Mouse (Mus musculus) forebrain, postnatal 0 days (tissue): ENCODE data around the gene Gm20671. TPM values are rescaled to one million over a fixed set of nuclear protein-coding genes. Genes with fewer than 3 reads are reported as not detected.
"Not testable (repeated sequence)": the region's sequence is repeated elsewhere in the genome, so short reads cannot be mapped to it uniquely, and the experiment has no call there.

Experiments used
- ATAC-seq: fragments of 200-750 bp; cut with Nextera tagmentation; 2 replicates; pipeline ENCODE4 v1.8.0; 2017; ENCODE audit warnings: mild to moderate bottlenecking, moderate library complexity
- DNase-seq: peaks from one replicate; pipeline ENCODE4 v3.0.0-alpha.2; 2015
- H3K27ac ChIP-seq: fragments of 300-500 bp; sonication (generic); 2 replicates; pipeline ENCODE4 v1.5.1; 2014; ENCODE audit warnings: low read depth, mild to moderate bottlenecking, antibody characterized with exemption, low read length, moderate library complexity, mixed read lengths
- H3K27me3 ChIP-seq: fragments of 300-500 bp; sonication (generic); 2 replicates; pipeline ENCODE4 v1.6.1; 2014; ENCODE audit warnings: mild to moderate bottlenecking, low read length, mixed read lengths; ENCODE audit not compliant: insufficient read depth
- H3K36me3 ChIP-seq: fragments of 300-500 bp; sonication (generic); 2 replicates; pipeline ENCODE4 v1.6.1; 2014; ENCODE audit warnings: mild to moderate bottlenecking, moderate library complexity; ENCODE audit not compliant: insufficient read depth
- H3K4me1 ChIP-seq: fragments of 300-500 bp; sonication (generic); 2 replicates; pipeline ENCODE4 v1.6.1; 2014; ENCODE audit warnings: antibody characterized with exemption; ENCODE audit not compliant: insufficient read depth
- H3K4me2 ChIP-seq: fragments of 300-500 bp; sonication (generic); 2 replicates; pipeline ENCODE4 v1.6.1; 2014; ENCODE audit warnings: low read depth, mild to moderate bottlenecking, moderate library complexity
- H3K4me3 ChIP-seq: fragments of 300-500 bp; sonication (generic); 2 replicates; pipeline ENCODE4 v1.5.1; 2014; ENCODE audit warnings: low read depth, low read length, mixed read lengths
- H3K9ac ChIP-seq: fragments of 300-500 bp; sonication (generic); 2 replicates; pipeline ENCODE4 v1.6.1; 2014; ENCODE audit warnings: mild to moderate bottlenecking
- H3K9me3 ChIP-seq: fragments of 300-500 bp; sonication (generic); 2 replicates; pipeline ENCODE4 v1.6.1; 2016; ENCODE audit warnings: low read length
- CTCF ChIP-seq: sonication (generic); IDR thresholded peaks from 2 replicates; pipeline ENCODE4 v1.5.1; 2016; ENCODE audit warnings: antibody characterized with exemption, control low read depth, low read depth
- WGBS: fragments of 180-500 bp; shearing (Covaris S2); extraction: QIAGEN DNeasy Blood & Tissue Kit; methylation state at CpG from one replicate; pipeline ENCODE4 v1.1.7; 2014; 5-methylcytosine and 5-hydroxymethylcytosine counted together
- polyA plus RNA-seq: library from polyadenylated mRNA; unstranded; fragments of >200 nt; fragmentation: Nextera tagmentation; extraction: Ambion mirVana; gene quantifications from 2 replicates; pipeline ENCODE4 v1.2.1, GENCODE M21; 2015
- total RNA-seq: library from RNA; depleted of rRNA; stranded (reverse); fragments of >200 nt; gene quantifications from 2 replicates; pipeline ENCODE4 v1.2.3, GENCODE M21; 2014

The Gm20671 gene
- total and polyA plus RNA-seq, 2 experiments from 2014 or later, result 3.0 TPM; not detected in 1

- 85% methylated on average over 6 of the region's 6 CpGs for WGBS
- Histone ChIP-seq H3K27ac (no peak overlapping the region), H3K27me3 (no peaks in the 10 kb centered on the region), H3K4me2 (no peak overlapping the region), H3K9me3 (0 out of 2 replicates have a peak, but pooled peaks cover 4% of the 10 kb centered on the region), H3K9ac (no peak overlapping the region), H3K4me3 (no peak overlapping the region), H3K36me3 (peaks cover 20% of the 10 kb centered on the region), H3K4me1 (no peaks in the 10 kb centered on the region)
- DNase-seq (no peak), ATAC-seq (no peak)
- TF ChIP-seq CTCF, result no peak
These were observed 91.1 kb downstream of the Gm20671 start for GRCm38 (mm10) chr5:32735779-32736178.

- H3K27ac ChIP-seq, H3K4me1 ChIP-seq, H3K9me3 ChIP-seq, H3K4me2 ChIP-seq, DNase-seq, H3K4me3 ChIP-seq, ATAC-seq, H3K27me3 ChIP-seq, H3K9ac ChIP-seq: not testable (repeated sequence)
- 93% methylated on average over 6 of the region's 6 CpGs for WGBS
- peaks cover 20% of the 10 kb centered on the region for H3K36me3 ChIP-seq
These were observed 93.0 kb downstream of the Gm20671 start for GRCm38 (mm10) chr5:32733892-32734291.

DNA sequence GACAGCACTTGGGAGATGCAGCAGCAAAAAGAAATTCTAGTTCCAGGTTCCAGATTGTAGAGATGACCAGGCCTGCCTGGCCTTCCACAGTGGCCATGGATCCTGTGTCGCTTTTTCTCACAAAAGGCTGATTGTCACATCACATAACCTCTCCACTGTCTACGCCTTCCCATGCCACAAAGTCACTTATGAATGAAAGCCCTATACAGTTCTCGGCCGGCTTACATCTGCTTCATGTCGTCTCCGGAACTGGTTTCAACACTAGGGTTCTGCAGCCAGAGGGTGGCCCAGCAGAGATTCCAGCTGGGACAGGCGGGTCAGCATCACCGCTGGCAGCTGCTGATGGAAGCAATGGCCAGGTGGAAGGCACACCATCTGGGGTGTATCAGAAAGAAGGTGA is 98.1 kb downstream of the Gm20671 start:
- no peak for ATAC-seq
- Histone ChIP-seq H3K4me3 (no peak overlapping the region), H3K4me1 (no peaks in the 10 kb centered on the region), H3K9ac (no peak overlapping the region), H3K27ac (no peak overlapping the region), H3K4me2 (no peak overlapping the region), H3K27me3 (no peaks in the 10 kb centered on the region), H3K9me3 (0 out of 2 replicates have a peak, but pooled peaks cover 2% of the 10 kb centered on the region), H3K36me3 (peaks cover 4% of the 10 kb centered on the region; the same call in 1 of the 2 replicates)
- DNase-seq, result no peak
- WGBS, result 95% methylated on average over 8 of the region's 8 CpGs
- TF ChIP-seq CTCF, result no peak

DNA sequence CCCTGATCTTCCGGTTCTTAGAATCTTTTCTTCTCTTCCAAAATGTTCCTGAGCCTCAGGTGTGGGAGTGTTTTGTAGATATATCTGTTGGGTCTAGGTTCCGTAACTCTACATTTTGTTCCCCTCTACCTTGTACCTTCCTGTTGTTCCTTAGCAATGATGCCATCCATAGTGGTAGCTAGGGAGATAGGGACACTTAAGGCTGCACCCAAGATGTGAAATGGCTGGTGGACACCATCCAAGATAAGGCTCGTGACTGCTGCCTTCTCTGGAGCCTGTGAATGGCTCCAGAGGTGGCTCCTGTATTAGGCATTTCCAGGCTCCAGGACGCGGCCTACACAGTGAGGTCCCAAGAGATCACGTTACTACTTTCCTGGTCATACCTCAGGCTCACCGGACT is 98.6 kb downstream of the Gm20671 start:
- no peaks in the 10 kb centered on the region for H3K27me3 ChIP-seq
- no peak for ATAC-seq
- no peak for DNase-seq
- no peak for TF ChIP-seq CTCF
- no peaks in the 10 kb centered on the region for H3K9me3 ChIP-seq
- H3K4me2 ChIP-seq, result no peak overlapping the region
- no peak overlapping the region for H3K27ac ChIP-seq
- no peak overlapping the region for H3K9ac ChIP-seq
- 92% methylated on average over 7 of the region's 7 CpGs for WGBS
- H3K4me1 ChIP-seq, result no peaks in the 10 kb centered on the region
- H3K36me3 ChIP-seq, result no peaks in the 10 kb centered on the region
- H3K4me3 ChIP-seq, result no peak overlapping the region

DNA sequence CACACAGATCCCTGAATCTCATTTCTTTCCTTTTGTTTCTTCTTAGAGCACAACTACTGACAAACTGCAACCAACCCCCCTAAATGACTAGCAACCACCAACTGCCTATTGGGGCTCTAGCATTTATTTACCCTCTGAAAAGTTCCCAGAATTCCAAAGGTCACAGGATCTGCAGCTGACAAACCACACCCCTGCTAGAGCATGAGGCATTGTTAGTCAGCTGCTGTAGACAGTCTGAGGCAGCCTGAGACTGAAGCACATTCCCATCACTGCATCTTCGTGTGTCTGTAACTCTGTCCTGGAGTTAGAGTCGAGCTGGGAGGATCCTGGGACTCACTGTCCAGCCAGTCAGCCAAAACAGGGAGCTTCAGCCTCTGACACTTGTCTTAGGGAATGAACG is 101.5 kb downstream of the Gm20671 start:
- DNase-seq, H3K9ac ChIP-seq, H3K4me2 ChIP-seq, H3K27ac ChIP-seq, H3K4me3 ChIP-seq, H3K4me1 ChIP-seq, H3K27me3 ChIP-seq, H3K9me3 ChIP-seq, H3K36me3 ChIP-seq, ATAC-seq: not testable (repeated sequence)
- WGBS, result 79% methylated on average over 3 of the region's 3 CpGs

- no peak for ATAC-seq
- Histone ChIP-seq H3K9ac (no peak overlapping the region), H3K27me3 (no peaks in the 10 kb centered on the region), H3K27ac (no peak overlapping the region), H3K4me3 (no peak overlapping the region), H3K9me3 (no peaks in the 10 kb centered on the region), H3K4me1 (no peaks in the 10 kb centered on the region), H3K36me3 (no peaks in the 10 kb centered on the region), H3K4me2 (no peak overlapping the region)
- 88% methylated on average over 7 of the region's 7 CpGs for WGBS
- DNase-seq, result no peak
- no peak for TF ChIP-seq CTCF
These were observed 102.9 kb downstream of the Gm20671 start for GRCm38 (mm10) chr5:32723981-32724380.

GRCm38 (mm10) chr5:32722711-32723110 is 104.2 kb downstream of the Gm20671 start:
- not testable (repeated sequence) for H3K4me2 ChIP-seq, H3K27me3 ChIP-seq, H3K27ac ChIP-seq, DNase-seq, ATAC-seq, H3K4me3 ChIP-seq, H3K9ac ChIP-seq, H3K9me3 ChIP-seq, H3K4me1 ChIP-seq, H3K36me3 ChIP-seq
- 87% methylated on average over 8 of the region's 8 CpGs for WGBS

DNA sequence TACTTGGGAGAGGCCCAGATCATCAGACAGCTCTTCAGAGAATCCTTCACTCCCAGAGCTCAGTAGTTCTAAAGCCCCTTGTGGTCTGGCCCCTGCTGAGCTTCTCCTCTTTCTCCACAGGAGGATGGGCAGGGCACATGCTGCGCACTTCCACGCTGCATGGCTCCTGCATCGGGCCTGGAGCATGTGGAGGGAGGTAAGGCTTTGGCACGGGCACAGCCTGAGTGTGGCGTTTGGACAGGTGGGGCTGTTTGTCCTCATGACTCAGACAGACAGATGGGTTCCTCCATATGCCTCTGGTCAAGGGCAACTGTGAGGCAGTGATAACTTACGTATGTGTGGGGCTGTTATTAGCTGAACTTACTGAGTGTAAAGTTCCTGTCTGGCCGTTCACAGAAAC is 104.6 kb downstream of the Gm20671 start:
- H3K27me3 ChIP-seq, result no peaks in the 10 kb centered on the region
- no peaks in the 10 kb centered on the region for H3K9me3 ChIP-seq
- DNase-seq, result no peak
- ATAC-seq, result no peak
- no peaks in the 10 kb centered on the region for H3K36me3 ChIP-seq
- H3K27ac ChIP-seq, result no peak overlapping the region
- no peak for TF ChIP-seq CTCF
- 66% methylated on average over 7 of the region's 7 CpGs for WGBS
- H3K4me3 ChIP-seq, result no peak overlapping the region
- H3K9ac ChIP-seq, result no peak overlapping the region
- no peak overlapping the region for H3K4me2 ChIP-seq
- no peaks in the 10 kb centered on the region for H3K4me1 ChIP-seq
